Mouse (Mus musculus): ENCODE results near the gene Amhr2.

Gene Amhr2

GRCm38 (mm10) chr15:102470605-102471294 is 25.6 kb downstream of the Amhr2 start:
- in situ Hi-C loops (cut with MboI, MseI), result no loop called here

DNA sequence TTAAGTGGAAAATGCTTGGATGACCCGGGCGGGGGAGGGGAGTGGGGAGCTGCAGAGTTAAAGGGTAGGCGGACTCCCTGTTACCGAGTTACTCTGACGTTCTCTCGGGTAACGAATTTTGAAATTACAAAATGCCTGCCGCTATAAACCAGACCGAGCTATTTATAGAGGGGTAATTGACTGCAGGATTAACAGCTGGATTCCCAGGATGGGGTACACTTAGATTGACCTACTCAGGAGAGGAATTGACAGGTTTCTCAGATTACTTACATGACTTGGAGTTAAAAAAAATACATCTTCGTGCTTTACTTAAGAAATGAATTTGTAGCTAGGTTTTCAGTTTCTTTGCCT is 26.1 kb downstream of the Amhr2 start:
- in situ Hi-C loops (cut with MboI, MseI), result no loop called here

DNA sequence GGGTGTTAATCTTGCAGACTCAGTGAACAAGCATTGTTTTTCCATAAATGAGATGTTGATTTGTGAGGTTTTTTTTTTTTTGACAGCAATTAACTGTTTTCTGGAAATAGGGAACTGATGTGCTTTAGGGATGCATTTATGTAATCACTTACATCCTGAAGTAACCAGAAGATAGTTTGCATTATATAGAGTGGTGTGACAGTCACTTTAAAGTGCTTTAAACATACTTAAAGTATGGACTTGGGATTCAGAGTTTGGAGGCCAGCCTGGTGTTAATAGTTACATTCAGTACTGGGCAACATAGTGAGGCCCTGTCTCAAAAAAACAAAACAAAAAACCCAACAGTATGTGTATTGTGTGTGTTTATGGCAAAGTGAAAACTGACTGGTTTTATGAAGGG is 26.6 kb downstream of the Amhr2 start:
- in situ Hi-C loops (cut with MboI, MseI), result no loop called here

DNA sequence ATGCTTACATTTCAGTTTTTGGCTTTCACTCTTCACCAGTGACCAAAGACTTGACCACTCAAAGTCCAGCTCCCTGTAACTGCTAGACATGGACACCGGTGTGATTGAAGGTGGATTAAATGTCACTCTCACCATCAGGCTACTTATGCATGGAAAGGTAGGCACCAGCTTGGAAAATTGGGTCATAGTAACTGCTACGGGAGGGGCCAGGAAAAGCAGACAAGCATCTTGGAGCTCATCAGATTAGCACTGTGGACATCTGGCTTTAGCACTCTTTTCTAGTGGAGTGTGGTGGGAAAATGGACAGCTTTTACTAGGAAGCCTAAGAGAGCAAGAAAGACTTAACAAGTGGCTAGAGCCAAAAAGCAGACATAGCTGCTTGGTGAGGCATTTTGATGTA is 28.1 kb downstream of the Amhr2 start:
- in situ Hi-C loops (cut with MboI, MseI), result no loop called here

DNA sequence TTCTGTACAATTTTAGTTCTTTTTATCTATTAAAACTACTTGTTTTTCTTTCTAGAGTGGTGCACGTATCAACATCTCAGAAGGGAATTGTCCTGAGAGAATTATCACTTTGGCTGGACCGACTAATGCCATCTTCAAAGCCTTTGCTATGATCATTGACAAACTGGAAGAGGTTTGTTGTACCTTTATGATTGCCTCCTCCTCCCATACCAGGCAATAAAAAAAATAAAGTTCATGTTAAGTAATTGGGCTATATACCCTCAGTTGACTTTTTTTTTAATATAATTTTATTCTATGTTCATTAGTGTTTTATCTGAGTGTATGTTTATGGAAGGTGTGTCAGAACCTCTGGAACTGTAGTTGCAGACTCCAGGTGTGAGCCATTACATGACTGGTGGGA is 29.4 kb downstream of the Amhr2 start:
- in situ Hi-C loops (cut with MboI, MseI), result no loop called here

DNA sequence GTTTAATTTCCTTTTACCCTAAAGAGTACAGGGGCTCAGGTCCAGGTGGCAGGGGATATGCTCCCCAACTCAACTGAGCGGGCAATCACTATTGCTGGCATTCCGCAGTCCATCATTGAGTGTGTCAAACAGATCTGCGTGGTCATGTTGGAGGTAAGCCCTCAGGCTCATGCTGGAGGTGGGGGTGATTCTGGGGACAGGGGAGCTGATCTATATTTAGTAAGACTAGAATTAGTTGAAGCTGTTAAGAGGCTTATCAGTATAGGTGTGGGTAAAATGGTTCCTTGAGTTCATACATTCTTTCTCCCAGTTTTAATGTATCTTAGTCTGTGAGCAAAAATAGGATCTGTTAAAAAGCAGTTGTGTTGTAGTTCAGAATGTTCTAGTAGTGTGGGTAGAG is 38.0 kb downstream of the Amhr2 start:
- in situ Hi-C loops (cut with MboI, MseI), result no loop called here

DNA sequence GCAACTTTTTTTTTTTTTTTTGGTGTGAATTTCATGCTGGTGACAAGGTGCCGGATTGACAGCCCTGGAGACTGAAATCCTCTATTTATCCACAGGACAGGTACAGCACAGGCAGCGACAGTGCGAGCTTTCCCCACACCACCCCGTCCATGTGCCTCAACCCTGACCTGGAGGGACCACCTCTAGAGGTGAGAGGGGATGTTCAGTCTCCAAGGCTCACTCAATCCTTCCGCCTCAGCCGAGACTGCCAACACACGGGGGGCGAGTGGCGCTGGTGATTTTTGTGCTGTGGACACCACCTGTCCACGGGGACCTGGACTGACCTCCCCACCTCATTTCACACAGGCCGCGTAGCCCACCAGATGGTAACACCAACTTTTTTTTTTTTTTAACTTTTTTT is 40.7 kb downstream of the Amhr2 start:
- in situ Hi-C loops (cut with MboI, MseI), result no loop called here

- in situ Hi-C loops (cut with MboI, MseI), result no loop called here
Measured at GRCm38 (mm10) chr15:102487664-102488063, 42.5 kb downstream of the Amhr2 start.

GRCm38 (mm10) chr15:102498322-102498721 is 53.2 kb downstream of the Amhr2 start:
- in situ Hi-C loops (cut with MboI, MseI), result no loop called here

DNA sequence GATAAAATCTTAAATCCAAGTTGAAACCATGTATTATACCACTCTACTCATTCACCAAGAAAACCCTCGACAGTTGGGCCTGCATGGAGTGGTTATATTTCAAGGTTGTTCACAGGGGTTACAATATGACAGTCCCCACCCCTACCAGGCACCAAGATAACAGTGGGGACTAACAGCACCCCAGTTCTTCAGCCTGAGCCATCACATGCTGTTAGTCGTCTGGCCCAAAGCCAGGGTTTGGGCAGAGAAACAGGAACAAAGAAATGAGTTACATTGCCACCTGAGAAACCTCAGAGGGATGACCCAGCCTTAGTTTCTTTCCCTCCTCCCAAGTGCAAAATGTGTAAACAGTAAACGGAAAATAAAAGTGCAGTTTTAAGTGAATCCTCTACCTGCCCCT is 54.2 kb downstream of the Amhr2 start:
- in situ Hi-C loops (cut with MboI, MseI), result no loop called here

DNA sequence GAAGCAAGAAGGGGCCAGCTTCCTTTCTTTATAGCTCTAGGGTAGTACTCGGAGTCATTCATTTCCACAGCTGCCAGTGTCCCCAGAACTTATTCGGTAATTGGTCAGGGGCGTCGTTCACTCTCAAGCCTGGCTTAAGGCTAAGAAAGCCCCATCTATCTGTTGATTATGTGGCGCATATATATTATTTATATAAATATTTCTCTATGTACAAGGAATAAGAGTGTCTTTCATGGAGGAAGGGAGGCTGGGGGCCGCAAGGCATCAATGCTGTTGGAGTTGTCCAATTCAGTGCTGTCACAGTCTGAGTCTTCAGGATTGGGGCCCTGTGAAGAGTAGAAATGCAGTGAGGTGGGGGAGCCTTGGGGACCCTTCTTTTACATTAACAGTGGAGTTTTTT is 54.7 kb downstream of the Amhr2 start:
- in situ Hi-C loops (cut with MboI, MseI), result no loop called here

DNA sequence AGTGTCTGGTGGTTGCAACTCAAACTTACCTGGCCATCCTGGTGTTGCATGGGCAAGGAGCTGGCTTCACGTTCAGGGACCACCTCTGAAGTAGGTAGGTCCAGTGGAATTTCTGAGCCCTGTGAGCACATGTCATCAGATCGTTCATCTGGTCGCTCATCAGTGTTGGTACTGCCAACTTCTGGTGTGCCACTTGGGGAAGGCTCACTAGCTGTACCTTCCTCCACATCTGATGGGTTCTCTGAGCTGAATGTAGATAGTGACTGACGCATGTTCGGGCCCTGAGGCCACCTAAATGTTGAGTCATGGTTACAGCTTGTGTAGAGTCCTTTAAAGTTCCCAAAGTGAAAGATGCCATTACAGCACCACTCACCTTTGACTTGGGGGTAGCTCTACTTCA is 55.3 kb downstream of the Amhr2 start:
- in situ Hi-C loops (cut with MboI, MseI), result no loop called here

DNA sequence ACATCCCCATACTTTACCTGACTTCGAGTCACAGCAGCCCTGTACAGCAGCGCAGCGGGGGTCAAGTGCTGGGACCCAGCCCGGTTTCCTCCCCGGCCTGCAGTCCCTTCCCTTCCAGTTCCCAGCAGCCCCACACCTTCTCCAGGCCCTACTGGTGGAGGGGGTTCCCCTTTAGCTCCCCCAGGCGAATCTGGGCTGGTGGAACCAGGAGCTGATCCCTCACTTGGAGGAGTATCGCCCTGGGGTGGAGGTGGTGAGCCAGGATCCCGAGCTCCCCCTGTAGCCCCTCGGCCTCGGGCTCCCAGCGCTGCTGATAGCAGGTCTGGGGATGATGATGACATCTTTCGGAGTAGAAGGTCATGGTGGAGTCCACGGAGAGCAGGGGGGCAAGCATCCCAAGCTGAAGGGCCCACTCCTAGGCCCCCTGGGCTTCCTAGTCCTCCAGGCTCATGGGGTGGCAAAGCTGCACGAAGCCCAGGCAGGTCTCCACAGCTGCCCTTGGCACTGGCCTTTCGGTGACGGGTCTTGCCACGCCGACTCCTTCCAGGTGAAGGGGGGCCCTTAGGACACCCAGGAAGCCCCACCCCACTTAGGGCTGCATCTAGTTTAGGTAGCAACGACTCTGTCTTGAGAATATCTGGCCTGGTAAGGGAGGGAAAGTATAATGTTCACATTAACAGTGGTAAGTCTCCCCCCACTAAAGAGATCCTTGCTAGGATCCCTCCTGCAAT is 56.1 kb downstream of the Amhr2 start:
- in situ Hi-C loops (cut with MboI, MseI), result no loop called here

DNA sequence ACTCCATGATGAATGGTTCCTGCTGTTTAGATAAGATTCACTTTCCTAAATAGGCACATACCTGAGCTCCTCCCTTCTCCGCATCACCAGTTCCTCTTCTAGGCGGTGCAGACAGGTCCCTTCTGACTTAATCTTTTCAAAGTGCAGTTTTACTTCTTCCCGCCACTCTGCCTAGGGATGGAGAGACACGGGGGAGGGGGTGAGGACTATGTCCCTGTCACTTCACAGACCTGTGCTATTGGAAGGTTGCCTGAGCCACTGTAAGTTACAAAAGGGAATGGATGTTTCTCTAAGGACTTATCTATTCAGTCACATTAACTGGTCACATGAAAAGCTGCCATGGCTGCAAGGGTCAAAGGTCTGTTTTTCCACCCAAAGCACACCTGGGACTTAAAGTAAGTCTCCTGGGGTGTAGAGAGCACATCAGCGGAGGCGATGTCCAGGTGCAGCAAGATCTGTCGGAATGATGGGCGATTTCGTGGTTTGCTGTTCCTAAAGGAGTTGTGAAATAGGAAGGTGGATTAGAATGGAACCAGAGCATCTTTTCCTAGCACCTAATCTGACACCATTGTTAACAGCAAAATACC is 57.2 kb downstream of the Amhr2 start:
- in situ Hi-C loops (cut with MboI, MseI), result no loop called here

DNA sequence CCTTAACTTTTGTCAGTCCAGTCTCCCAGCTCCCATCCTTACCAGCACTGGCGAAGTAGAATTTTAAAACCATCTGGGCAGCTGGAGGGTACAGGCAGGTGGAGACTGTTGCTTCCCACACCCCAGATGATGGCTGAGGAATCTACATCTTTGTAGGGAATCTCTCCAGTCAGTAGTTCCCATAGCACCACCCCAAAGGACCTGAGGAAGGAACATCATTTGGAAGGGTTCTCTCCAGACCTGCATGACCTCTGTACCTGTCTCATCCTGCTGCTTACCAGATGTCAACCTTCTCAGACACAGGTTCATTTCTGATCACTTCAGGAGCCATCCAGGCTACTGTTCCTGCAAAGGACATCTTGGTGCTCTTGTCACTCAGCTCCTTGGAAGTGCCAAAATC is 58.3 kb downstream of the Amhr2 start, which contains the start of gene Gm10337:
Gm10337 (plus strand) TSS at position 276 of the 400 bp plus-strand sequence.
- in situ Hi-C loops (cut with MboI, MseI), result no loop called here

Measured in regulatory T cell (primary cell).